Mouse (Mus musculus): ENCODE measurements at regions not wholly inside any gene's neighbourhood (a gene's known extent, or its start where the extent isn't known, plus 50 kb on each side); places are given as distances from the start of the nearest gene placed in this dataset.

DNA sequence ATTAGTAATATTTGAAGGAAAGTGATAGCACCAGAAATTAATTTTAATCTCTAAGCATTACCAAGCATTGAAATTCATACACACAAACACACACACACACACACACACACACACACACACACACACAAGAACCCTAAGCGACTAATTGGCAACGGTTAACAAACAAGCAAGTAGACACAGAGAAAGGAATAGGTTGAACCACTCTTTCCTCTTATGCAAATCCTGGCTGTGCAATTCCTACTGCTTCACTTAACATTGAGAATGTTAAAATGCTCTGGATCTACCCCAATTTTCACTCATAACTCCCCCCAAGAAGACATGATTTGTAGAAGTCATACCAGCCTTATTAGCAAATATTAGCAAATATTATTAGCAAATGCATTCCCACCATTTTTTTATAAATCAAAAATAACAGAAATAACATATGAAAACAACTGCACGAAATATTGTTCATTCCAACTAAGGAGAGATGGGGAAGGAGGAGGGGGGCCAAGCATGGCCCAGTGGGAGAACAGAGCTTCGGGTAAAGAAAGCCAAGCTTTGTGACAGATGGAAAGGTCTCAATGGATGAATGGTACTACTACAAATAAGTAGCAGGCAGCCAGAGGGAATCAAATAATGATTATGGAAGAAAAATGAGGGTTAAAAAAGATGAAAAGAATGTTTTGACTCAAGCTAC lies 652.5 kb upstream of the Mms22l start:
- TF ChIP-seq CTCF (IDR thresholded peaks at IDR 0.05; ENCODE audit: insufficient read depth, low read depth, low read length), result no peak
- no peak for TF ChIP-seq POLR2A (IDR thresholded peaks at IDR 0.05; ENCODE audit: insufficient read depth, low read depth, low read length)

Measured in olfactory bulb, adult 2 months (tissue).